Mouse (Mus musculus) adrenal gland, postnatal 10 days (tissue): ENCODE measurements around the gene Txnrd2. TPM values are rescaled to one million over a fixed set of nuclear protein-coding genes. Genes with fewer than 3 reads are reported as not detected.

ENCODE experiments used
- DNase-seq: peaks from one replicate; pipeline ENCODE4 v3.0.0; 2021; ENCODE audit warnings: mixed read lengths
- total RNA-seq, 2 experiments: library from RNA; stranded (reverse); gene quantifications; 2 replicates each; pipeline ENCODE4 v1.2.3; 2021

The Txnrd2 gene
- total RNA-seq, 2 experiments from 2014 or later, result 61.5 to 62.8 TPM

GRCm38 (mm10) chr16:18451486-18452181 lies 25.4 kb downstream of the Txnrd2 start:
- DNase-seq, result no peak

GRCm38 (mm10) chr16:18452361-18452862 lies 26.2 kb downstream of the Txnrd2 start:
- no peak for DNase-seq

GRCm38 (mm10) chr16:18453846-18454245 lies 27.7 kb downstream of the Txnrd2 start:
- DNase-seq, result no peak

GRCm38 (mm10) chr16:18455407-18455806 lies 29.2 kb downstream of the Txnrd2 start:
- no peak for DNase-seq

- no peak for DNase-seq
These were observed 32.5 kb downstream of the Txnrd2 start for GRCm38 (mm10) chr16:18458661-18459060.

- peak; percentile 52 for DNase-seq
These were observed 33.3 kb downstream of the Txnrd2 start for GRCm38 (mm10) chr16:18459335-18459954.

- peak; percentile 29 for DNase-seq
These were observed 33.8 kb downstream of the Txnrd2 start for GRCm38 (mm10) chr16:18459955-18460370.

GRCm38 (mm10) chr16:18460826-18461225 lies 34.6 kb downstream of the Txnrd2 start:
- no peak for DNase-seq

GRCm38 (mm10) chr16:18462031-18462430 lies 35.8 kb downstream of the Txnrd2 start:
- DNase-seq, result no peak

- no peak for DNase-seq
These were observed 36.4 kb downstream of the Txnrd2 start for GRCm38 (mm10) chr16:18462598-18462997.

- DNase-seq, result no peak
These were observed 38.1 kb downstream of the Txnrd2 start for GRCm38 (mm10) chr16:18464271-18464670.

GRCm38 (mm10) chr16:18470829-18471228 lies 44.6 kb downstream of the Txnrd2 start:
- DNase-seq, result no peak

- no peak for DNase-seq
These were observed 45.3 kb downstream of the Txnrd2 start for GRCm38 (mm10) chr16:18471381-18471955.

GRCm38 (mm10) chr16:18471976-18472375 lies 45.8 kb downstream of the Txnrd2 start:
- no peak for DNase-seq

- DNase-seq, result no peak
These were observed 46.2 kb downstream of the Txnrd2 start for GRCm38 (mm10) chr16:18472416-18472815.

GRCm38 (mm10) chr16:18472976-18473375 lies 46.8 kb downstream of the Txnrd2 start:
- no peak for DNase-seq

- no peak for DNase-seq
These were observed 47.8 kb downstream of the Txnrd2 start for GRCm38 (mm10) chr16:18474021-18474420.

- no peak for DNase-seq
These were observed 51.8 kb downstream of the Txnrd2 start for GRCm38 (mm10) chr16:18477996-18478395.

GRCm38 (mm10) chr16:18479667-18480066 lies 53.5 kb downstream of the Txnrd2 start:
- DNase-seq, result no peak

- peak; percentile 19 for DNase-seq
These were observed 54.8 kb downstream of the Txnrd2 start for GRCm38 (mm10) chr16:18480933-18481485.

GRCm38 (mm10) chr16:18482431-18482830 lies 56.2 kb downstream of the Txnrd2 start:
- DNase-seq, result no peak

- DNase-seq, result no peak
These were observed 57.7 kb downstream of the Txnrd2 start for GRCm38 (mm10) chr16:18483839-18484238.

GRCm38 (mm10) chr16:18484386-18484785 lies 58.2 kb downstream of the Txnrd2 start:
- DNase-seq, result no peak
